Mouse (Mus musculus) neutrophil, adult 5-6 weeks (primary cell): Measurements from ENCODE around the gene Tnip1. TPM values are rescaled to one million over a fixed set of nuclear protein-coding genes. Genes with fewer than 3 reads are reported as not detected.

Source experiments
- ATAC-seq: fragments of 151-379, 151-347 bp; 2 replicates; pipeline ENCODE4 v1.8.0; 2017; ENCODE audit warnings: mild to moderate bottlenecking, moderate TSS enrichment; ENCODE audit not compliant: insufficient number of reproducible peaks, poor library complexity, low FRiP score, severe bottlenecking; ENCODE audit errors: extremely low read depth
- total RNA-seq: library from RNA; stranded (forward); fragments of 200-1000 nt; gene quantifications from 2 replicates; pipeline ENCODE4 v1.2.3, GENCODE M21; 2017

Gene Tnip1
- total RNA-seq, 1 experiment from 2014 or later: 58.2 TPM

DNA sequence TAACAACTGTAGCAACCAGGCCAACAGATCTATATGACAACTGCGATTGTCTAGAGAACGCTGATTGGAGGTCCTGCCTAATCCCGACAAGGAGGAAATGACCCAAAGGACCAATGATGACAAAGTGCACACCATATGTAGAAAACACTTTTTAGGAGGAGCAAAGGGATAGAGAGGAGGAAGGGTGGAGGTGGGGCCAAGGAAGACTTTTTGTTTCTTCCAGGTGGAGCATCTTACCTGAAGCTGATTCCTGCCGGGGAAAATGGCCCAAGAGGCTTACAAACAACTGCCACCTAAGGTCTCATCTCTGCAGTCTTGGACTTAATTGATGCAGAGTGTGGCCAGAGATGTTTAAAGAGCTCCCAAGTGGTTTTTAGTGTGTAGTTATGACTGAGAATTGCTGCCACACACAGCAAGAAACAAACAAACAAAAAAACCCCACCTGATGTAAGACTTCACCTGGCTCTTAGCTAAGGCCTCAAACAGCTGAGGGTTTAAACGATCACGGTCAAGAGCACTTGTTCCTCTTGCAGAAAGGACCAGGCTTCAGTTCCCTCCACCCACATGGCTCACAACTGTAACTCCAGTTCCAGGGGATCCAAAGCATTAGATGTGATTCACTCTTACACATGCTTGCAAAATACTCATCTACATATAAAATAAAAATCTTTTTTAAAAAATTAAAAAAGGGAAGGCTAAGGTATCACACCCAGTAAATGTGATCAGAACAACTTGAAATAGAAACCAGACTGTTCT is 97.2 kb downstream of the Tnip1 start:
- ATAC-seq: no peak

DNA sequence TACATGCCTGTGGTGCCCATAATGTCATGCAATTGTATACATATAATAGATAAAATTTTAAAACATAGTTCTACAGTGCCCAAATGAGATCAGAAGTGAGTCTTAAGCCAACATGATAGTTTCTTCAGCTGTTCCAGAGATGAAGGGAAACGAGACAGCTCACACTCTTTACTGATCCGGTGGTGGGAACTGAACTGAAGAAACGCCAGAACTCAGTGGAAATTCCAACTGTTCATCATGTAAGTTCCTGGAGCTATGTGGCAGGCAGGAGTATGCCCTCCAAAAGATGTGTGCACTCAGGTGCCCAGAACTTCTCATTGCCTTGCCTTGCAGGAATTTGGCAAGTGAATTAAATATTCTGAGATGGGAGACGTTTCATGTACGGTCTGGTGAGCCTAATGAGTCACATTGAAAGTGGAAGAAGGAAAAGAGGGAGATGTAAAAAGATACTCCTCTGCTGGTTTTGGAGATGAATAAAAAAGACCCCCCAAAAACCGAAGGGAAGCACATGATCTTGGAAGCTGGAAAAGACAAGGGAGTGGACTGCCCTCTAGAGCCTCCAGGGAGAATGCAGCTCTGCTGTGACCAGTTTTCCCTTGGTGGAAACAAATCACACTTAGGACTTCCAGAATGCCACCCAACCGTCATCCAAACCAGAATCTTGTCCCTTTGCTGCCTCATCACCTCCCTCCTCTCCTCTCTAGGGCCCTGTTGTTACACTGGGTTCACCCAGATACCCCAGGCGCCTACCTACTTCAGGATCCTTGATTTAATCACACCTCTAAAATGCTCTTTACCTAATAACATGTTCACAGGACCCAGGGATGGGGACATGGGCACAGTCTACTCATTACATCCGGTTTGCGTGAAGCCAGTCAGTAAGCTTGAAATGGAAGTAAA is 99.8 kb downstream of the Tnip1 start:
- no peak for ATAC-seq

DNA sequence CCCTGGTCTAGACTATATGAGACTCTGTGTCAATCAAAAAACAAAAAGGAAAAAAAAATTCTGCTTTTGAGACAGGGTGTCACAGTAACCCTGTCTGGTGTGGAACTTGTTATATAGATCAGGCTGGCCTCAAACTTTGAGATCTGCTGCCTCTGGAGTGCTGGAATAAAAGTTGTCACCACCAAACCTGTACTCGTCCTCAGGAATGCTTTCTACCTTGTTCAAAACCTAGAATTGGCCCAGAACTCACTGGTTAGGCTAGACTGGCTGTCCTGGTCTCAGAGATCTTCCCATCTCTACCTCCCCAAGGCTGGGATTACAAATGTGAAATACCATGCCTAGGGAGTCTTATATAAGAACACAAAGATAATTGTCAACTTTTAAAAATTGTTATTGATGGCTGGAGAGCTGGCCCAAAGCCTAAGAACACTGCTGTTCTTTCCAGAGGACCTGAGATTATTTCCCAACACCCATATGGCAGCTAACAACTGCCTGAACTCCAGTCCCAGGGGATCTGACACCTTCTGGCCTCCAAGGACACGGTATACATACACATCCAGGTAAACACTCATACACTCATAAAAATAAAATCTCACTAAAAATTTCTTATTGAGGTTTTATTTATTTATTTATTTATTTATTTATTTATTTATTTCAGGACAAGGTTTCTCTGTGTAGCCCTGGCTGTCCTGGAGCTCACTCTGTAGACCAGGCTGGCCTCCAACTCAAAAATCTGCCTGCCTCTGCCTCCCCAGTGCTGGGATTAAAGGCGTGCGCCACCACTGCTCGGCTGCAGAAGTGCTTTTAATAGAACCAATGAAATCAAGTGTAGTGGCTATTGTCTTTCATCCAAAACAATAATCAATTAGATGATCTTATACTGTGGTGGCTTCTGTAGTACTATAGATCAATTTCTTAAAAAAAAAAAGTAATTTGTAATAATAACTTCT is 101.0 kb downstream of the Tnip1 start:
- ATAC-seq: no peak

Other genes with a start within 250 kb of the Tnip1 start
- 167 and 174 TPM in 2 replicates for gene Cdc42se2, start 175.2 kb downstream of the Tnip1 start, total RNA-seq
- gene Lyrm7, start 102.0 kb downstream of the Tnip1 start, total RNA-seq: 9.2 and 11.5 TPM in 2 replicates
- 104 and 136 TPM in 2 replicates for gene Hint1, start 96.5 kb downstream of the Tnip1 start, total RNA-seq
- not detected in 2 replicates for gene Gpx3, start 60.5 kb downstream of the Tnip1 start, total RNA-seq
- 177 and 181 TPM in 2 replicates for gene Anxa6, start 70.5 kb upstream of the Tnip1 start, total RNA-seq
- gene Ccdc69, start 115.2 kb upstream of the Tnip1 start, total RNA-seq: 30.4 and 33.2 TPM in 2 replicates
- 154 and 160 TPM in 2 replicates for gene Gm2a, start 135.2 kb upstream of the Tnip1 start, total RNA-seq
- 1.0 and 1.8 TPM in 2 replicates for gene Slc36a3, start 188.8 kb upstream of the Tnip1 start, total RNA-seq
- not detected in 2 replicates for gene Slc36a2, start 222.2 kb upstream of the Tnip1 start, total RNA-seq
- gene Slc36a1, start 241.4 kb upstream of the Tnip1 start, total RNA-seq: 9.3 and 10.1 TPM in 2 replicates